Mouse (Mus musculus) testis, adult 2 months (tissue): ENCODE measurements at regions not wholly inside any gene's neighbourhood (a gene's known extent, or its start where the extent isn't known, plus 50 kb on each side); places are given as distances from the start of the nearest gene placed in this dataset.

Experiments used
- CTCF ChIP-seq: fragments of 200-500 bp; IDR thresholded peaks from 2 replicates; pipeline ENCODE4 v1.5.1; 2012; ENCODE audit warnings: low read depth, mild to moderate bottlenecking, inconsistent platforms, low read length, moderate library complexity; ENCODE audit not compliant: control insufficient read depth, insufficient read depth, insufficient replicate concordance
- POLR2A ChIP-seq: fragments of 200-500 bp; IDR thresholded peaks from 2 replicates; pipeline ENCODE4 v1.6.1; 2012; ENCODE audit warnings: low read depth, mild to moderate bottlenecking, inconsistent platforms, low read length, moderate library complexity; ENCODE audit not compliant: control insufficient read depth

- TF ChIP-seq CTCF = no peak
- no peak for TF ChIP-seq POLR2A
Measured at GRCm38 (mm10) chr1:155482148-155482547, 64.9 kb upstream of the Xpr1 start.
